In the genomic region with DNA sequence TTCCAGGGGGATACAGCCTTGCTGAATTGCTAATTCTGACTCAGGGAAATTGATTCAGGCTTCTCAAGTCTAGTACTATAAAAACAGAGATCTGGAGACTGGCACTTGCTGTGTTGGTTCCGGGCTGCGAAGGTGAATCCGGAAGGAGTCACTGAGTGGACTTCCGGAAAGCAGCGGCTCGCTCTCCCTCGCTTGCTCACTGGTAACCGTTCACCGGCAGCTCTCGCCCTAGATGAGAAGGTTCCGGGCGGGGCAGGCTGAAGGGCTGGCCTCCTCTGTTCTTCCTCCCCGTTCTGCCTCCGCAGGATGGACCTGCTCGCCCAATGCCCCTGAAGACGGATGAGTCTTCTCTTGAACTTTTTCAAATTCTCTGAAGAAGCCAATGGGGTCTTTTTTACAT, we compare ENCODE assay signal across 33 mouse cellular contexts. TPM values are rescaled to one million over a fixed set of nuclear protein-coding genes. Genes with fewer than 3 reads are reported as not detected.
DNase-seq lines count a peak whose midpoint lies in the region; ATAC-seq lines count a peak whose summit lies in the region.
"Had no signal": no experiment of that assay in that cellular context is flagged by ENCODE, and none has a peak within 500 bp of the region (broad histone marks: within the 10 kb centered on the region; RNA-seq: fewer than 3 reads in every experiment).

No protein-coding gene starts in this region.

- H3K27ac ChIP-seq in kidney, embryonic 16.5 days (ENCODE audit: low read length) = no peak overlapping the region
- H3K27ac ChIP-seq: embryonic facial prominence, embryonic 10.5 days; embryonic facial prominence, embryonic 13.5 days; forebrain, embryonic 10.5 days; forebrain, embryonic 13.5 days; heart, embryonic 15.5 days; hindbrain, embryonic 10.5 days; hindbrain, embryonic 13.5 days had no signal

- no peaks in the 10 kb centered on the region for H3K9me3 ChIP-seq in kidney, embryonic 16.5 days (ENCODE audit: low read length)
- H3K9me3 ChIP-seq: embryonic facial prominence, embryonic 10.5 days; embryonic facial prominence, embryonic 13.5 days; forebrain, embryonic 10.5 days; forebrain, embryonic 13.5 days; heart, embryonic 12.5 days; heart, embryonic 15.5 days; hindbrain, embryonic 10.5 days; hindbrain, embryonic 13.5 days had no signal

- no peak for ATAC-seq in kidney, embryonic 16.5 days (ENCODE audit: low FRiP score, low TSS enrichment)
- ATAC-seq: activated CD4-positive, CD25-positive, alpha-beta regulatory T cell, adult 4 months; CD4-positive, CD25-positive, alpha-beta regulatory T cell, adult 4 months; forebrain, embryonic 13.5 days; forebrain, embryonic 16.5 days; hindbrain, embryonic 16.5 days had no signal

- 86% methylated on average over 16 of the region's 16 CpGs for WGBS in kidney, embryonic 16.5 days

- no peaks in the 10 kb centered on the region for H3K4me1 ChIP-seq in kidney, embryonic 16.5 days (ENCODE audit: insufficient read depth, low read length)
- H3K4me1 ChIP-seq: embryonic facial prominence, embryonic 10.5 days; embryonic facial prominence, embryonic 13.5 days; forebrain, embryonic 10.5 days; forebrain, embryonic 13.5 days; heart, embryonic 12.5 days; heart, embryonic 15.5 days; hindbrain, embryonic 10.5 days; hindbrain, embryonic 13.5 days had no signal

- peak; percentile 3 for DNase-seq in lung, postnatal 10 days
- no peak for DNase-seq in lung, postnatal 36 days
- DNase-seq in ES-CJ7 (ENCODE audit: low read depth, low spot score) (peak; percentile 9), R1 (ENCODE audit: low read depth, low spot score) (peak; percentile 48)
- DNase-seq in testis, postnatal 10 days (ENCODE audit: low spot score) = peak; percentile 51
- DNase-seq in urinary bladder, adult 2 months (ENCODE audit: low spot score) = no peak
- DNase-seq: adrenal gland, adult 8-10 months; adrenal gland, postnatal 25 days; cerebellum, adult 11-12 months; cerebellum, adult 8-10 months; cerebellum, postnatal 10 days; cerebellum, postnatal 36 days; embryo, embryonic 11 days; gastrocnemius, postnatal 14 days; heart, adult 18-20 months; heart, postnatal 10 days had no signal

- H3K4me3 ChIP-seq in kidney, embryonic 16.5 days (ENCODE audit: low read length) = no peak overlapping the region
- H3K4me3 ChIP-seq: embryonic facial prominence, embryonic 10.5 days; embryonic facial prominence, embryonic 13.5 days; forebrain, embryonic 10.5 days; forebrain, embryonic 13.5 days; heart, embryonic 12.5 days; heart, embryonic 15.5 days; hindbrain, embryonic 10.5 days; hindbrain, embryonic 13.5 days had no signal

- H3K27me3 ChIP-seq in kidney, embryonic 16.5 days (ENCODE audit: insufficient read depth, low read length) = no peaks in the 10 kb centered on the region
- H3K27me3 ChIP-seq: embryonic facial prominence, embryonic 13.5 days; forebrain, embryonic 13.5 days; heart, embryonic 12.5 days; heart, embryonic 15.5 days; hindbrain, embryonic 13.5 days had no signal

- H3K4me2 ChIP-seq in kidney, embryonic 16.5 days (replicated peaks; ENCODE audit: low read depth, low read length) = no peak overlapping the region
- H3K4me2 ChIP-seq: embryonic facial prominence, embryonic 13.5 days; forebrain, embryonic 13.5 days; heart, embryonic 12.5 days; heart, embryonic 15.5 days; hindbrain, embryonic 13.5 days had no signal

- H3K9ac ChIP-seq in kidney, embryonic 16.5 days (replicated peaks; ENCODE audit: low read length) = no peak overlapping the region
- H3K9ac ChIP-seq: embryonic facial prominence, embryonic 13.5 days; forebrain, embryonic 13.5 days; heart, embryonic 12.5 days; heart, embryonic 15.5 days; hindbrain, embryonic 13.5 days had no signal

- no peaks in the 10 kb centered on the region for H3K36me3 ChIP-seq in kidney, embryonic 16.5 days (ENCODE audit: insufficient read depth, low read length)
- H3K36me3 ChIP-seq: embryonic facial prominence, embryonic 10.5 days; embryonic facial prominence, embryonic 13.5 days; forebrain, embryonic 10.5 days; heart, embryonic 12.5 days; heart, embryonic 15.5 days; hindbrain, embryonic 10.5 days; hindbrain, embryonic 13.5 days had no signal

RNA-seq across cellular contexts. Expression of a gene that starts 14.4 kb away (rescaled TPM):
- polyA plus RNA-seq in kidney, embryonic 16.5 days (2015; fragmentation: Nextera tagmentation; extraction: Ambion mirVana) = 247 and 255 TPM in 2 replicates
- polyA plus RNA-seq in urinary bladder, adult 2 months (2012; rRNA removed) = 109 and 111 TPM in 2 replicates

RNA-seq across cellular contexts. Expression of a gene that starts 16.9 kb away (rescaled TPM):
- polyA plus RNA-seq in kidney, embryonic 16.5 days (2015; fragmentation: Nextera tagmentation; extraction: Ambion mirVana) = not detected in 2 replicates
- polyA plus RNA-seq in urinary bladder, adult 2 months (2012; rRNA removed) = not detected in 2 replicates
- polyA plus RNA-seq: activated CD4-positive, CD25-positive, alpha-beta regulatory T cell, adult 4 months; brain, embryonic 14.5 days; C2C12; CD4-positive, CD25-positive, alpha-beta regulatory T cell, adult 4 months; cortical plate, adult 2 months; embryonic facial prominence, embryonic 13.5 days; forebrain, embryonic 10.5 days; forebrain, embryonic 13.5 days; forebrain, embryonic 16.5 days; gonadal fat pad, adult 2 months; heart, embryonic 12.5 days; heart, embryonic 15.5 days; hindbrain, embryonic 10.5 days; hindbrain, embryonic 13.5 days; hindbrain, embryonic 16.5 days had no signal

Comparison
In these comparisons a context has a peak if more than half of its experiments do, and no peak if none do; other contexts are left out.
1. DNase-seq: peak in lung, postnatal 10 days (single experiment), ES-CJ7 (single experiment), R1 (single experiment) and testis, postnatal 10 days (single experiment); none in lung, postnatal 36 days (single experiment) and urinary bladder, adult 2 months (single experiment).